Mouse (Mus musculus): Measurements from ENCODE around the gene Cdh23. TPM values are rescaled to one million over a fixed set of nuclear protein-coding genes. Genes with fewer than 3 reads are reported as not detected.

Cdh23 gene
- polyA plus RNA-seq, 1 experiment from 2014 or later: 0.35 TPM

DNA sequence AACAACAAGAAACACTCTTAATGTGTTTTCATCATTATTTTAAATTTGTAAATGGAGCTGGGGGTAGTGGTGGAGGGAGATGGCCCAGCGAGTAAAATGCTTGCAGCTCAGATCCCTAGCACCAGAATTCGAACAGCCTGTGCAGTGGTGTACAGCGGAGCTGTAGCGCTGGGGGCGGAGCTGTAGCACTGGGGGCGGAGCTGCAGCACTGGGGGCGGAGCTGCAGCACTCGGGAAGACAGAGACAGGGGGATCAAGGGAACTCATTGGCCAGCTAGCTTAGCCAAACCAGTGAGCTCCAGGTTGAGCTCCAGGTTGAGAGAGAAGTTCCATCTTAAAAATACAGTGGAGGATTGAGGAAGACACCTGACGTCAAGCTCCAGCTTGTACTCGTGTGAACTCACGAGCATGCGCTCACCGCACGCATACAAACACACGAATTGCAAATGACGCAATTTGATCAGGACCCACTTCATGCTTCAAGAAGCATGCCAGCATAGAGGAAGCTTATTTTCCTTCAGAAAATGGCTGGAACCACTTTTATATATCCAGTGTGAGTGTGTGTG lies 438.9 kb downstream of the Cdh23 start:
- no peak for ATAC-seq
- no peaks in the 10 kb centered on the region for H3K36me3 ChIP-seq (ENCODE audit: insufficient read depth, low read length)
- no peak overlapping the region for H3K9ac ChIP-seq (replicated peaks; ENCODE audit: low read depth)
- DNase-seq (ENCODE audit: low spot score): no peak
- H3K27ac ChIP-seq (ENCODE audit: low read length): no peak overlapping the region
- no peaks in the 10 kb centered on the region for H3K4me1 ChIP-seq (ENCODE audit: insufficient read depth, low read depth, low read length)
- H3K9me3 ChIP-seq (ENCODE audit: low read length): no peaks in the 10 kb centered on the region
- no peaks in the 10 kb centered on the region for H3K27me3 ChIP-seq (replicated peaks; ENCODE audit: insufficient read depth, low read length)
- H3K4me2 ChIP-seq (replicated peaks; ENCODE audit: low read depth, low read length): no peak overlapping the region
- WGBS: 64% methylated on average over 16 of the region's 16 CpGs
- H3K4me3 ChIP-seq (ENCODE audit: low read depth, low read length): no peak overlapping the region
- TF ChIP-seq CTCF (IDR thresholded peaks at IDR 0.05): no peak

DNA sequence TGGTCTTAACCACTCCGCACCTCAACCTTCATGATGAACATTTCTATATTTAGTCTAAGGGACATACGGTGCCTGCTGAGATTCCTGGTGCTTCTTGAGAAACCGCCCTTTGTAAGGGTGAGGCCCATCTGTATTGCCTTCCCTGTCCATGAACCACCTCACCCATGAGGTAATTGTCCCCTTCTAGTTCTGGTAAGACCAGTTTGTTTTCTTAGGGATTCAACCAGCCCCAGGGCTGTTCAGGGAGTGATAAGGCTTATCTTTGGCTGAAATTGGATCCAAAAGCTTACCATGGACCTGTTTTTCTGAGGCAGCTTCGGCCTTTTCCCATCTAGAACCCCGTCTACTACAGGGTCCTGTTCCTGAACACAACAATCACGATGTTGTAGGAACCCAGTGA lies 440.2 kb downstream of the Cdh23 start:
- ATAC-seq (no peak), DNase-seq (ENCODE audit: low spot score) (no peak)
- TF ChIP-seq EP300 (IDR thresholded peaks at IDR 0.05) (no peak), CTCF (IDR thresholded peaks at IDR 0.05) (no peak)
- 68% methylated on average over 6 of the region's 6 CpGs for WGBS
- Histone ChIP-seq H3K9ac (replicated peaks; ENCODE audit: low read depth) (no peak overlapping the region), H3K27me3 (replicated peaks; ENCODE audit: insufficient read depth, low read length) (no peaks in the 10 kb centered on the region), H3K4me3 (ENCODE audit: low read depth, low read length) (no peak overlapping the region), H3K4me1 (ENCODE audit: insufficient read depth, low read depth, low read length) (no peaks in the 10 kb centered on the region), H3K27ac (ENCODE audit: low read length) (no peak overlapping the region), H3K36me3 (ENCODE audit: insufficient read depth, low read length) (no peaks in the 10 kb centered on the region), H3K4me2 (replicated peaks; ENCODE audit: low read depth, low read length) (no peak overlapping the region), H3K9me3 (ENCODE audit: low read length) (no peaks in the 10 kb centered on the region)

Other genes starting within 250 kb of the Cdh23 start
- 9.3 and 9.8 TPM in 2 replicates for gene Slc29a3, start 56.3 kb upstream of the Cdh23 start, polyA plus RNA-seq (2015; fragmentation: Nextera tagmentation; extraction: Ambion mirVana)
- gene Unc5b, start 135.1 kb upstream of the Cdh23 start, polyA plus RNA-seq (2015; fragmentation: Nextera tagmentation; extraction: Ambion mirVana): 3.8 and 4.3 TPM in 2 replicates

Data from lung, postnatal 0 days (tissue).